Mouse (Mus musculus): ENCODE data around the gene Txnip. TPM values are rescaled to one million over a fixed set of nuclear protein-coding genes. Genes with fewer than 3 reads are reported as not detected.
"Not testable (repeated sequence)": the region's sequence is repeated elsewhere in the genome, so short reads cannot be mapped to it uniquely, and the experiment has no call there.

Txnip gene
- polyA plus RNA-seq (2015; fragmentation: Nextera tagmentation; extraction: Ambion mirVana), result 52.0 TPM in 2 replicates

GRCm38 (mm10) chr3:96557694-96558093 lies at the start of gene Txnip:
Txnip (plus strand) TSS chr3:96557957.
- peak within 1 kb of the TSS; percentile 69 for H3K4me3 ChIP-seq
- peaks cover 49% of the 10 kb centered on the region for H3K4me1 ChIP-seq
- 0% methylated on average over 26 of the region's 26 CpGs for WGBS

GRCm38 (mm10) chr3:96507966-96508365 lies 49.8 kb upstream of the Txnip start:
- not testable (repeated sequence) for ATAC-seq (replicated peaks); H3K4me3 ChIP-seq; H3K4me2 ChIP-seq; H3K9me3 ChIP-seq; H3K27me3 ChIP-seq (replicated peaks); H3K4me1 ChIP-seq; H3K27ac ChIP-seq; H3K9ac ChIP-seq; H3K36me3 ChIP-seq (replicated peaks)
- WGBS, result 90% methylated on average over 8 of the region's 9 CpGs

More at GRCm38 (mm10) chr3:96557694-96558093, at the start of gene Txnip:
- Histone ChIP-seq H3K9ac (peak within 1 kb of the TSS; percentile 53), H3K36me3 (replicated peaks) (no peaks in the 10 kb centered on the region), H3K9me3 (no peaks in the 10 kb centered on the region), H3K4me2 (peak within 1 kb of the TSS; percentile 85), H3K27me3 (replicated peaks) (no peaks in the 10 kb centered on the region), H3K27ac (peak within 1 kb of the TSS; percentile 83)
- ATAC-seq (replicated peaks), result peak; percentile 99

- Histone ChIP-seq H3K36me3 (replicated peaks) (no peaks in the 10 kb centered on the region), H3K4me2 (no peak overlapping the region), H3K27ac (no peak overlapping the region), H3K4me3 (no peak overlapping the region), H3K27me3 (replicated peaks) (no peaks in the 10 kb centered on the region), H3K9me3 (no peaks in the 10 kb centered on the region), H3K4me1 (no peaks in the 10 kb centered on the region), H3K9ac (no peak overlapping the region)
- ATAC-seq (replicated peaks), result no peak
- WGBS, result 53% methylated on average over 5 of the region's 5 CpGs
These were observed 37.6 kb upstream of the Txnip start for GRCm38 (mm10) chr3:96520171-96520570.

- Histone ChIP-seq H3K27ac (no peak overlapping the region), H3K4me3 (no peak overlapping the region), H3K4me1 (peaks cover 6% of the 10 kb centered on the region), H3K9me3 (no peaks in the 10 kb centered on the region), H3K36me3 (replicated peaks) (no peaks in the 10 kb centered on the region), H3K27me3 (replicated peaks) (peaks cover 12% of the 10 kb centered on the region), H3K9ac (no peak overlapping the region), H3K4me2 (no peak overlapping the region)
- no peak for ATAC-seq (replicated peaks)
- WGBS, result 63% methylated on average over 4 of the region's 4 CpGs
These were observed 35.6 kb upstream of the Txnip start for GRCm38 (mm10) chr3:96522149-96522548.

GRCm38 (mm10) chr3:96524028-96524810 lies 33.5 kb upstream of the Txnip start:
- Histone ChIP-seq H3K9me3 (no peaks in the 10 kb centered on the region), H3K27me3 (replicated peaks) (peaks cover 28% of the 10 kb centered on the region), H3K4me1 (peaks cover 12% of the 10 kb centered on the region), H3K9ac (no peak overlapping the region), H3K4me3 (no peak overlapping the region), H3K4me2 (no peak overlapping the region), H3K36me3 (replicated peaks) (no peaks in the 10 kb centered on the region), H3K27ac (no peak overlapping the region)
- WGBS, result 73% methylated on average over 12 of the region's 12 CpGs
- ATAC-seq (replicated peaks), result no peak

- Histone ChIP-seq H3K27me3 (replicated peaks) (peaks cover 30% of the 10 kb centered on the region), H3K36me3 (replicated peaks) (no peaks in the 10 kb centered on the region), H3K9me3 (no peaks in the 10 kb centered on the region), H3K4me3 (no peak within 1 kb of the TSS), H3K4me2 (no peak within 1 kb of the TSS), H3K9ac (no peak within 1 kb of the TSS), H3K4me1 (peaks cover 12% of the 10 kb centered on the region), H3K27ac (no peak within 1 kb of the TSS)
- ATAC-seq (replicated peaks), result no peak
- 84% methylated on average over 4 of the region's 4 CpGs for WGBS
These were observed 32.8 kb upstream of the Txnip start, which contains the start of gene Hfe2 for GRCm38 (mm10) chr3:96524914-96525313. Hfe2 (plus strand) TSS chr3:96525172.

GRCm38 (mm10) chr3:96526013-96526762 lies 31.6 kb upstream of the Txnip start:
- WGBS, result 84% methylated on average over 11 of the region's 11 CpGs
- ATAC-seq (replicated peaks), result 0 out of 2 replicates have a peak, but pooled peaks have one; percentile 54

GRCm38 (mm10) chr3:96526864-96527542 lies 30.8 kb upstream of the Txnip start:
- WGBS, result 4% methylated on average over 44 of the region's 44 CpGs
- Histone ChIP-seq H3K4me3 (peak overlapping the region; percentile 45), H3K9me3 (no peaks in the 10 kb centered on the region), H3K4me1 (peaks cover 12% of the 10 kb centered on the region), H3K27ac (no peak overlapping the region), H3K9ac (peak overlapping the region; percentile 46), H3K36me3 (replicated peaks) (no peaks in the 10 kb centered on the region), H3K4me2 (peak overlapping the region; percentile 87), H3K27me3 (replicated peaks) (peaks cover 30% of the 10 kb centered on the region)
- peak; percentile 83 for ATAC-seq (replicated peaks)

More at GRCm38 (mm10) chr3:96526013-96526762, 31.6 kb upstream of the Txnip start:
- H3K9ac ChIP-seq, result no peak overlapping the region
- H3K4me1 ChIP-seq, result peaks cover 12% of the 10 kb centered on the region
- H3K4me2 ChIP-seq, result peak overlapping the region; percentile 87
- peak overlapping the region; percentile 45; the same call in 1 of the 2 replicates for H3K4me3 ChIP-seq
- no peak overlapping the region for H3K27ac ChIP-seq
- H3K9me3 ChIP-seq, result no peaks in the 10 kb centered on the region
- peaks cover 30% of the 10 kb centered on the region for H3K27me3 ChIP-seq (replicated peaks)
- H3K36me3 ChIP-seq (replicated peaks), result no peaks in the 10 kb centered on the region

- no peak for ATAC-seq (replicated peaks)
- WGBS, result 35% methylated on average over 9 of the region's 9 CpGs
- H3K9me3 ChIP-seq, result no peaks in the 10 kb centered on the region
- 0 out of 2 replicates have a peak overlapping the region, but pooled peaks have one; percentile 7 for H3K4me2 ChIP-seq
- peaks cover 30% of the 10 kb centered on the region for H3K27me3 ChIP-seq (replicated peaks)
- H3K4me3 ChIP-seq, result no peak overlapping the region
- H3K36me3 ChIP-seq (replicated peaks), result no peaks in the 10 kb centered on the region
- no peak overlapping the region for H3K27ac ChIP-seq
- H3K9ac ChIP-seq, result no peak overlapping the region
- peaks cover 12% of the 10 kb centered on the region for H3K4me1 ChIP-seq
These were observed 29.3 kb upstream of the Txnip start for GRCm38 (mm10) chr3:96528506-96528905.

GRCm38 (mm10) chr3:96532050-96532449 lies 25.7 kb upstream of the Txnip start:
- Histone ChIP-seq H3K4me2 (no peak overlapping the region), H3K27me3 (replicated peaks) (peaks cover 19% of the 10 kb centered on the region; the same call in 1 of the 2 replicates), H3K9ac (no peak overlapping the region), H3K36me3 (replicated peaks) (no peaks in the 10 kb centered on the region), H3K4me3 (no peak overlapping the region), H3K4me1 (peaks cover 7% of the 10 kb centered on the region), H3K9me3 (no peaks in the 10 kb centered on the region), H3K27ac (no peak overlapping the region)
- 69% methylated on average over 7 of the region's 7 CpGs for WGBS
- ATAC-seq (replicated peaks), result no peak

- no peak for ATAC-seq (replicated peaks)
These were observed 23.5 kb upstream of the Txnip start for GRCm38 (mm10) chr3:96534300-96534699.

GRCm38 (mm10) chr3:96539316-96539715 lies 18.4 kb upstream of the Txnip start:
- H3K4me3 ChIP-seq, result no peak overlapping the region
- no peak overlapping the region for H3K9ac ChIP-seq
- no peak overlapping the region for H3K27ac ChIP-seq
- 0 out of 2 replicates have a peak, but pooled peaks cover 5% of the 10 kb centered on the region for H3K27me3 ChIP-seq (replicated peaks)
- H3K9me3 ChIP-seq, result no peaks in the 10 kb centered on the region
- ATAC-seq (replicated peaks), result no peak
- WGBS, result 85% methylated on average over 2 of the region's 2 CpGs
- no peak overlapping the region for H3K4me2 ChIP-seq
- peaks cover 4% of the 10 kb centered on the region; the same call in 1 of the 2 replicates for H3K4me1 ChIP-seq
- no peaks in the 10 kb centered on the region for H3K36me3 ChIP-seq (replicated peaks)

More at GRCm38 (mm10) chr3:96534300-96534699, 23.5 kb upstream of the Txnip start:
- Histone ChIP-seq H3K27me3 (replicated peaks) (0 out of 2 replicates have a peak, but pooled peaks cover under 1% of the 10 kb centered on the region), H3K9me3 (no peaks in the 10 kb centered on the region), H3K4me1 (no peaks in the 10 kb centered on the region), H3K9ac (no peak overlapping the region), H3K36me3 (replicated peaks) (no peaks in the 10 kb centered on the region), H3K4me2 (no peak overlapping the region), H3K4me3 (no peak overlapping the region), H3K27ac (no peak overlapping the region)
- WGBS, result 57% methylated on average over 2 of the region's 2 CpGs

All from midbrain, embryonic 15.5 days (tissue).